Mouse (Mus musculus): ENCODE measurements around the gene Cfap73. TPM values are rescaled to one million over a fixed set of nuclear protein-coding genes. Genes with fewer than 3 reads are reported as not detected.

Cfap73 gene
- polyA plus RNA-seq (2015; fragmentation: Nextera tagmentation; extraction: Ambion mirVana) = not detected in 2 replicates

DNA sequence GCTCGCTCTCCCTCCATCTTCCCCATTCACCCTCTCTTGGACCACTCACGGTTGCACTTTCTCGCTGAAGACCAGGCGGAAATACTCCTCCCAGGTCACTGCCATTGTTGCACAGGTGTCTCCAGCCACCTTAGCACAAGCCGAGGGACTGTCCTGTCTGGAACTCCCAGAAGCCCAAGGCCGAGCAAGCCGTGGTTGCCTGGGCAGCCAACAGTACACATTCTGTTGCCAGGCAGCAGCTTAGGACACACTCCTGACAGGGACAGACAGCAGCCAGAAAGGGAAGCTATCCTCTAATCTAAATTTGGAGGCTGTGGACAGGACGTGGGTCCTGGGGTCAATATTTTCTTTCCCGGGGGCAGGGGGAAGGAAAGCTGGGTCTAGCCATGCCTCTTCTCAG lies at the start of gene Cfap73:
Gene Cfap73, minus strand, starts transcription at position 105 of the 400 bp plus-strand sequence.
- Histone ChIP-seq H3K36me3 (no peaks in the 10 kb centered on the region), H3K27me3 (peaks cover 26% of the 10 kb centered on the region), H3K9ac (no peak within 1 kb of the TSS), H3K4me3 (no peak within 1 kb of the TSS), H3K27ac (replicated peaks) (no peak within 1 kb of the TSS), H3K9me3 (no peaks in the 10 kb centered on the region), H3K4me2 (no peak within 1 kb of the TSS), H3K4me1 (replicated peaks) (no peaks in the 10 kb centered on the region)
- WGBS = 63% methylated on average over 9 of the region's 9 CpGs
- ATAC-seq (ENCODE audit: low read depth) = no peak

DNA sequence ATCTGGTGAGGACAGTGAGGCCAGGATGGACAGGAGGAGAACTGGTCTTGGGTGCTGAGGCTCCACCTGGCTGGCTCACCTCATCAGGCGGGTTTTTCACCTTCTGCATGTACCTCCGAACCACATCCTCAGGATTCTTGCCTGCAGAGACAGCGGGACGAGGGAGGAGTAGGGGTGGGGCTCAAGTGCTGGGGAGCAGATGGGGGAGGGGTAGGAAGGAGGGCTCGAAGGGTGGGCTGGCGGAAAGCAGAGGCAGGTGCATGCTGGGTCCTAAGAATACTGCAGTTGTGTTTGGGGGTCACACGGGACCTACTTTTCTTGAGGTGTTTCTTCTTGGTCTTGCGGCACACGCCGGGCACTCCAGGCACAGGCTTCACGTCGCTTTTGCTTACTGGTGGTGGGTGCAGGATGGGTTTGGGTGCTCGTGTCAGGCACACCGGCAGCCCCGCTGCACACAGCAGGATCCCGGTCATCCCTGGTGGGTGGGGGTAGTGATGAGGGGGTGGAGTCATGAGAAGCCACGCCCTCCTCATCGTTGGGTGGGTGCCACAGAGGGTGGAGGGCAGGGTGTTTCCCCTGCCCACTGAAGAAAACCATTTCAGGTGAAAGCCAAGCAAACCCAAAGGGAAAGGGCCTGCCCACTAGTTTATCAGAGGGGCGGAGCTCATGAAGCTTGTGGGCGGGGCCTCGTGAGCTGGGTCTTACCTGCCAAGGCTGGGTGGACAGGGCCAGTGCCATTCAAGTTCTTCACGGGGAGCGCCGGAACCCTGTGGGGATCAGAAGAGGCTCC lies 49.1 kb upstream of the Cfap73 start:
- peaks cover 17% of the 10 kb centered on the region for H3K4me1 ChIP-seq (replicated peaks)
- peaks cover 53% of the 10 kb centered on the region for H3K36me3 ChIP-seq
- H3K27ac ChIP-seq (replicated peaks) = no peak overlapping the region
- H3K4me2 ChIP-seq = no peak overlapping the region
- no peaks in the 10 kb centered on the region for H3K9me3 ChIP-seq
- no peak overlapping the region for H3K9ac ChIP-seq
- H3K27me3 ChIP-seq = peaks cover 64% of the 10 kb centered on the region
- WGBS = 6% methylated on average over 24 of the region's 24 CpGs
- no peak overlapping the region for H3K4me3 ChIP-seq
- ATAC-seq (ENCODE audit: low read depth) = no peak

DNA sequence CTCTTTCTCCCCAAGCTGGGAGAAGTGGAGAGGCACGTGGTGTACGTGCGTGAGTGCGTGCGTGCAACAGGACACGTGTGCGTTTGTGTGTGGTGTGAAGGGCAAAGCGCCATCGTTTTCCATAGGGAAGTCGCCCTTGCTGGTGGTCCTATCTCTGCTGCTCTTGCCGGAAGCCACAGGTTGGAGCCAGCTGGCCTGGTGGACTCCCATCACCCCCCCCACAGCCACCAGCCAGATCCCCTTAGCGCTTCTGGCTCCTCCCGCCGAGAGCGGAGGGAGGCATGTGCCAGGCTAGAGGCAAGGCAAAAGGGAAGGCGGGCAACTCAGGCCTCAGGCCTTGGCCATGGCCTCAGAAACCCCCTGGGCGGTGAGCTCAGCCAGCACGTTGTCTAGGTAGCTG lies 46.9 kb upstream of the Cfap73 start:
- peaks cover 17% of the 10 kb centered on the region for H3K4me1 ChIP-seq (replicated peaks)
- no peak overlapping the region; the same call in 1 of the 2 replicates for H3K4me2 ChIP-seq
- no peaks in the 10 kb centered on the region for H3K9me3 ChIP-seq
- no peak overlapping the region for H3K4me3 ChIP-seq
- peaks cover 38% of the 10 kb centered on the region for H3K36me3 ChIP-seq
- H3K9ac ChIP-seq = no peak overlapping the region
- ATAC-seq (ENCODE audit: low read depth) = no peak
- H3K27me3 ChIP-seq = peaks cover 45% of the 10 kb centered on the region
- 88% methylated on average over 18 of the region's 18 CpGs for WGBS
- peak overlapping the region; percentile 92; the same call in 1 of the 2 replicates for H3K27ac ChIP-seq (replicated peaks)

DNA sequence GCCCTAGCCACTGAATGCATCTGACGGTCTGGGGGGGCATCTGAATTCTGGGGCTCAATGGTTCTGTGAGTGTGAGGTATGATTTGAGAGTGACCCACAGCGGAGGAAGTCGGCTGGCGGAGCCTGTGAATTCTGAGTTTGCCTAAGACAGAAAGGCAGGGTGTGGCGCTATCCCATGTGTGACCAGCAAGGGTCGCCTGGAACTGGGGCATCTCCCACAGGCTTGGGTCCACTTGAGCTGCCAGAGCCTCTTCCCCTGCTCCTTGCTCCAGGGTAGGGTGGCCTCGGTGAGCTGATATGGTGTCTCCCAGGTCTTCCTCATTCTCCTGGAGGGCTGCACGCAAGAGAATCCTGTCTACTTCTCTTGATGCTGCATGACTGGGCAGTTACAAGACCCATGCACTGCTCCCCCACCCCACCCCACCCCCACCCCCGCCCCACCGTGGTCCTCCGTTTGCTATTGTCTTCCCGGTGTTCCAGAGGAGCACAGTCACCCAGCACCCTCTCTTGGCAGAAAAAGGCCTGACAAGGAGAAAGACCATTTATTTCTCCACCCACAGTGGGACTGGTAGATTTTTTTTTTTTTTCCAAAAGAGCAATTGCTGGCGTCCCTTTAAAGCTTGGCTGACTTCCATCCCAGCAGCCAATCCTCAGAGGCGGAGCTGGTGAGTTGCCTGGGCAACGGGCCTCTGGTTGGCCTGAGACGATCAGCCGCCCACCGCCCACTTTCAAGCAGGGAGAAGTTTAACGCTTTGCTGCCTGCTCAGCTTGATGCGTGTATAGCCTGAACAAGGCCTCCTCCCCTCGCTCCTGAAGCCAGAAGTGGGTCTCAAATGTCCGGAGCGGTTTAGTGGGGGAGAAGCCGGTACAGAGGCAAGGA lies 45.9 kb upstream of the Cfap73 start:
- peak overlapping the region; percentile 67 for H3K9ac ChIP-seq
- peaks cover 32% of the 10 kb centered on the region for H3K36me3 ChIP-seq
- no peaks in the 10 kb centered on the region for H3K9me3 ChIP-seq
- peaks cover 38% of the 10 kb centered on the region for H3K27me3 ChIP-seq
- H3K27ac ChIP-seq (replicated peaks) = peak overlapping the region; percentile 92
- under 1% methylated on average over 24 of the region's 24 CpGs for WGBS
- peak; percentile 91 for ATAC-seq (ENCODE audit: low read depth)
- peaks cover 17% of the 10 kb centered on the region for H3K4me1 ChIP-seq (replicated peaks)
- peak overlapping the region; percentile 28 for H3K4me3 ChIP-seq
- H3K4me2 ChIP-seq = peak overlapping the region; percentile 56

DNA sequence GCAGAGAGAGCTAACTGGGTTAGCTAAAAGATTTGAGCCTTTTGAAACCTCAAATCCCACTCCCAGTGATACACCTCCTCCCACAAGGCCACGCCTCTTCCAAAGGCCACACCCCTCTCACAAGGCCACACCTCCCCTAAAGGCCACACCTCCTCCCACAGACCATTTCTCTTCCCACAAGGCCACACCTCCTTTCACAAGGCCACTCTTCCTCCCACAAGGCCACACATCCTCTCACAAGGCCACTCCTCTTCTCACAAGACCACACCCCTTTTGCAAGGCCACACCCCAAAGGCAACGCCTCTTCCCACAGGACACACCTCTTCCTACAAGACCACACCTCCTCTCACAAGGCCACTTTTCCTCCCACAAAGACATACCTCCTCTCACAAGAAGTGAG lies 43.5 kb upstream of the Cfap73 start:
- Histone ChIP-seq H3K27ac (replicated peaks) (no peak overlapping the region), H3K27me3 (peaks cover 14% of the 10 kb centered on the region), H3K4me2 (no peak overlapping the region), H3K4me1 (replicated peaks) (peaks cover 24% of the 10 kb centered on the region), H3K4me3 (no peak overlapping the region), H3K36me3 (peaks cover 16% of the 10 kb centered on the region), H3K9me3 (no peaks in the 10 kb centered on the region), H3K9ac (no peak overlapping the region)
- 27% methylated on average over 2 of the region's 2 CpGs for WGBS
- no peak for ATAC-seq (ENCODE audit: low read depth)

DNA sequence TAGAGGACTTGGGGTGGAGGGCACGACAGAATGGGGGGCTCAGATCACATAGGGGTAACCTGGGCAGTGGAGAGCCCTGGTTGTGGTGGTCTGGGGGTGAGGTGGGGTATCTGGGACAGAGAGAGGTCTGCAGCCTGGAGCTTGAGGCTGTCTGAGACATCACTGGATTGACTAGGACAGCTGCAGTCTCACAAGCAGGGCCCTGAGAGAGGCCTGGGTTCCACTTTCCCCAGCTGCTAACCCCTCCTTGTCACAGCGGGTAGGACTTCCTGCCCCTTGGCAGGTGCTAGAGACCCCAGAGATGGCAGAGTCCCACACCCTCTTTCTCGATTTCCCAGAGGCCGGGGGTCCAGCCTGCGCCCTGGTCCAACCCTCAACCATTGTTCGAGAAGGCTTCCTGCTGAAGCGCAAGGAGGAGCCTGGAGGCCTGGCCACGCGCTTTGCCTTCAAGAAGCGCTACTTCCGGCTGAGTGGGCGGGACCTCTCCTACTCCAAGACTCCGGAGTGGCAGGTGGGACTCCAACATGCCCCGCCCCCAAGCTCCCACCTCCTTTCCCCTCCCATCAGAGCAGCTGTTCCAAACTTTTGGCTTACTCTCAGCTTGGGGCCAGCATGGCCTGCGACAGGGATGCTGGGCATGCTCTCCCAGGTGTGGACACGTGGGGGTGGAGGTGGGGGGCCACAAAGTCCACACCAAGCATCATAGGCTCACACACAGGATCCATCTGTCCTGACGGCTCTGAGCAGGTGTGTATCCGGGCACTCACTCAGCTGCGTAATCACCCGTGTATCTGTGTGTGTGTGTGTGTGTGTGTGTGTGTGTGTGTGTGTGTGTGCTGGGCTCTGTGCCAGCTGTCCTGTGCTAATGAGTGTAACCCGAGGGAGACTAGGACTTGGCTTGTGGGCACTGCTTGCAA lies 40.5 kb upstream of the Cfap73 start:
- 0 out of 2 replicates have a peak, but pooled peaks have one; percentile 14 for ATAC-seq (ENCODE audit: low read depth)
- no peak overlapping the region for H3K4me3 ChIP-seq
- H3K4me2 ChIP-seq = no peak overlapping the region
- 31% methylated on average over 21 of the region's 21 CpGs for WGBS
- H3K9ac ChIP-seq = no peak overlapping the region
- H3K36me3 ChIP-seq = no peaks in the 10 kb centered on the region
- H3K4me1 ChIP-seq (replicated peaks) = peaks cover 9% of the 10 kb centered on the region
- no peaks in the 10 kb centered on the region for H3K9me3 ChIP-seq
- H3K27ac ChIP-seq (replicated peaks) = no peak overlapping the region
- H3K27me3 ChIP-seq = peaks cover 3% of the 10 kb centered on the region; the same call in 1 of the 2 replicates

DNA sequence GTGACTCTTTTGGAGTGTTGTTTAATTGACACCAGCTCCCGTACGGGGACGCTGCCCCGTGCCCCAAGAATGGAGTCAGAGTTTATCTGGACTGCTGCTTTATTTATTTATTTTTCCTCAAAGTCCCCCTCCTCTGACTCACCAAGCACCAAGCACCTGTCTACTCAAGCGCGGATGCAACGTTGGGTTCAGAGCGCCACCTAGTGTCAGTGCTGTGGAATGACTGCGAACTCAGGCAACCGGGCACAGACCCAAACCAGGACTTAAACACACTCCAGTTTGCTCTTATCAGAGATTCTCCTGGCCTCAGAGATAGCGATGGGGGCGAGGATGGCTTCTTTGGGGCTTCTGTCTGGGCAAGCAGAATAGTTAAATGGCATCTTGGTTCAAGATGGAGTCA lies 39.6 kb upstream of the Cfap73 start:
- no peak overlapping the region for H3K4me2 ChIP-seq
- 14% methylated on average over 12 of the region's 12 CpGs for WGBS

DNA sequence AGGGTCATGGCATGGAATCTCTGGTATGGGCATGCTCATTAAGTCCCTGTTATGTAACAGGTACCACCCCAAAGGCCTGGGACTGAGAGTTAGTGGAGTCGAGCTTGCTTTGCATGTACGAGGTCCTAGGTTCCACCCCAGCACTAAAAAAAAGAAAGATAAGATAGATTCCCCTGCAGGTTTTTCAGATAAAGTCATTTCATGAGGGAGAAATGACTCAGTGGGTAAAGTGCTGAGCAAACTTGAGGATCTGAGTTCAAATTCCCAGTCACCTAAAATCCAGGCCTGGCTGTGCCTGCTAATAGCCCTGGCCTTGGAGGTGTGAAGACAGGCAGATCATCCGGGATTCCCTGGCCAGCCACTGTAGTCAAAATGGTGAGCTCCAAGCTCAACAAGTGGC lies 37.8 kb upstream of the Cfap73 start:
- H3K27me3 ChIP-seq = peaks cover 13% of the 10 kb centered on the region
- no peak overlapping the region for H3K9ac ChIP-seq
- H3K36me3 ChIP-seq = no peaks in the 10 kb centered on the region
- no peak overlapping the region for H3K27ac ChIP-seq (replicated peaks)
- ATAC-seq (ENCODE audit: low read depth) = no peak
- H3K4me3 ChIP-seq = no peak overlapping the region
- peaks cover 6% of the 10 kb centered on the region; the same call in 1 of the 2 replicates for H3K4me1 ChIP-seq (replicated peaks)
- no peak overlapping the region for H3K4me2 ChIP-seq
- 83% methylated on average over 3 of the region's 3 CpGs for WGBS
- no peaks in the 10 kb centered on the region for H3K9me3 ChIP-seq

More for the DNA sequence above, 39.6 kb upstream of the Cfap73 start:
- H3K36me3 ChIP-seq = no peaks in the 10 kb centered on the region
- H3K9ac ChIP-seq = no peak overlapping the region
- no peaks in the 10 kb centered on the region for H3K9me3 ChIP-seq
- no peak overlapping the region for H3K4me3 ChIP-seq
- peaks cover 3% of the 10 kb centered on the region; the same call in 1 of the 2 replicates for H3K27me3 ChIP-seq
- ATAC-seq (ENCODE audit: low read depth) = no peak
- peaks cover 6% of the 10 kb centered on the region; the same call in 1 of the 2 replicates for H3K4me1 ChIP-seq (replicated peaks)
- H3K27ac ChIP-seq (replicated peaks) = no peak overlapping the region

DNA sequence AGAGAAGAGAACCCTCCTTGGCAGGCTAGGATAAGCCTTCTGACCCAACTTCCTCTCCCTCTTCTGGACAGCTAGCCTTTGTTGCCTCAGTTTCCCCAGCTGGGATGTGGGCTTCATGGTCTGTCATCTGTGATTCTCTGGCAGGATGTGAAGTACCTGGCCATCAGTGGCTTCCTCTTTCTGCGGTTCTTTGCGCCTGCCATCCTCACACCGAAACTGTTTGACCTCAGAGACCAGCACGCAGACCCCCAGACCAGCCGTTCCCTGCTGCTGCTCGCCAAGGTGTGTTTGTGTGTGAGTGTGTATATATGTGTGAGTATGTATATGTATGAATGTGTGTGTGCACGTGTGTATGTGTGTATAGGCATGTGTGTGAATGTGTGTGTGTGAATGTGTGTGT lies 36.1 kb upstream of the Cfap73 start:
- no peaks in the 10 kb centered on the region for H3K36me3 ChIP-seq
- no peak overlapping the region for H3K9ac ChIP-seq
- peaks cover 20% of the 10 kb centered on the region for H3K27me3 ChIP-seq
- 88% methylated on average over 7 of the region's 7 CpGs for WGBS
- ATAC-seq (ENCODE audit: low read depth) = no peak
- H3K4me2 ChIP-seq = no peak overlapping the region
- no peak overlapping the region for H3K4me3 ChIP-seq
- peaks cover 6% of the 10 kb centered on the region; the same call in 1 of the 2 replicates for H3K4me1 ChIP-seq (replicated peaks)
- H3K27ac ChIP-seq (replicated peaks) = no peak overlapping the region
- no peaks in the 10 kb centered on the region for H3K9me3 ChIP-seq

DNA sequence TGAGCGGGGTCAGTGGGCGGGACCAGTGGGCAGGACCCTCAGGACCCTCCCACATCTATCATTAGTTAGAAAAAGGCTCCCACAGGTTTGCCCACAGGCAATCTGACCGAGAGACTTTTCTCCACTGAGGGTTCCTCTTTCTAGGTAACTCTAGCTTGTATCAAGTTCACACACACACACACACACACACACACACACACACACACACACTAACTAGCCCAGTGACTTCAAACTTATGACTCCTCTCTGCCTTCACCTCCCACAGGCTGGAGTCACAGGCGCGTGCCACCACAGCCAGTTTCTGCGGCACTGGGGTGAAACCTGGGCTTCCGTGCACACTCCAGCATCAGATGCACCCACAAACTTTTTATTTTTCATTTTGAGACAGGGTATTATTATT lies 34.7 kb upstream of the Cfap73 start:
- no peak overlapping the region for H3K27ac ChIP-seq (replicated peaks)
- WGBS = 73% methylated on average over 7 of the region's 7 CpGs
- no peaks in the 10 kb centered on the region for H3K9me3 ChIP-seq
- no peak overlapping the region for H3K4me2 ChIP-seq
- H3K4me3 ChIP-seq = no peak overlapping the region
- no peaks in the 10 kb centered on the region for H3K36me3 ChIP-seq
- peaks cover 18% of the 10 kb centered on the region for H3K27me3 ChIP-seq
- no peaks in the 10 kb centered on the region for H3K4me1 ChIP-seq (replicated peaks)
- no peak for ATAC-seq (ENCODE audit: low read depth)
- H3K9ac ChIP-seq = no peak overlapping the region

DNA sequence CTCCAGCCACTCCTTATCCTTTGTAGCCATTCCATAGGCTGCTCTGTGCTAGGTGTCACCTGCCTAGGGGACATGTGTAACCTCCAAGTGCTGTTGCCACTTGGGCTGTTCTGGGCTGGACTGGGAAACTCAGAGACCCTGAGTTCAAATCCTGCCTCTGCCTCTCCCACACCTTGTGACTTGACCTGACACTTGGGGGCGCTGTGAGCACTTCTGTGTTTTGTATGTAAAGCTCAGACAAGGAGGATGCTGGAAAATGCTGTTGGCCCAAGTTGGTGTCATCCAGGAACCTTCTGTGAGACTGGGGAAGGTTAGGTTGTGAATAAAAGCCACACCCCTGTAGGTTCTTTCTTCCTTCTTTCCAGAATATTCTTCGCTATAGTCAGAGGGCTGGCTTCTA lies 30.9 kb upstream of the Cfap73 start:
- Histone ChIP-seq H3K9me3 (no peaks in the 10 kb centered on the region), H3K4me3 (no peak overlapping the region), H3K27ac (replicated peaks) (no peak overlapping the region), H3K4me1 (replicated peaks) (0 out of 2 replicates have a peak, but pooled peaks cover 3% of the 10 kb centered on the region), H3K4me2 (no peak overlapping the region), H3K36me3 (no peaks in the 10 kb centered on the region), H3K9ac (no peak overlapping the region), H3K27me3 (peaks cover 22% of the 10 kb centered on the region)
- 55% methylated on average over 2 of the region's 2 CpGs for WGBS
- ATAC-seq (ENCODE audit: low read depth) = no peak
